Mouse (Mus musculus) forebrain, embryonic 12.5 days (tissue): Measurements from ENCODE around the gene Notch4. TPM values are rescaled to one million over a fixed set of nuclear protein-coding genes. Genes with fewer than 3 reads are reported as not detected.
"Not testable (repeated sequence)": the region's sequence is repeated elsewhere in the genome, so short reads cannot be mapped to it uniquely, and the experiment has no call there.

Experiments
- ATAC-seq: fragments of 200-750 bp; cut with Nextera tagmentation; 2 replicates; pipeline ENCODE4 v1.8.0; 2017; ENCODE audit warnings: moderate TSS enrichment; ENCODE audit not compliant: low FRiP score
- H3K27ac ChIP-seq: fragments of 300-500 bp; sonication (generic); 2 replicates; pipeline ENCODE4 v1.5.1; 2016; ENCODE audit warnings: mild to moderate bottlenecking
- H3K27me3 ChIP-seq: fragments of 300-500 bp; sonication (generic); 2 replicates; pipeline ENCODE4 v1.6.1; 2016; ENCODE audit warnings: mild to moderate bottlenecking
- H3K36me3 ChIP-seq: fragments of 300-500 bp; sonication (generic); replicated peaks from 2 replicates; pipeline ENCODE4 v1.6.1; 2016; ENCODE audit warnings: mild to moderate bottlenecking
- H3K4me1 ChIP-seq: fragments of 300-500 bp; sonication (generic); 2 replicates; pipeline ENCODE4 v1.6.1; 2016
- H3K4me2 ChIP-seq: fragments of 300-500 bp; sonication (generic); 2 replicates; pipeline ENCODE4 v1.6.1; 2016; ENCODE audit warnings: mild to moderate bottlenecking, moderate library complexity
- H3K4me3 ChIP-seq: fragments of 300-500 bp; sonication (generic); replicated peaks from 2 replicates; pipeline ENCODE4 v1.5.1; 2016; ENCODE audit warnings: mild to moderate bottlenecking
- H3K9ac ChIP-seq: fragments of 300-500 bp; sonication (generic); 2 replicates; pipeline ENCODE4 v1.6.1; 2016; ENCODE audit warnings: mild to moderate bottlenecking
- H3K9me3 ChIP-seq: fragments of 300-500 bp; sonication (generic); 2 replicates; pipeline ENCODE4 v1.6.1; 2016
- WGBS: fragments of 180-500 bp; shearing (Covaris S2); methylation state at CpG from one replicate; pipeline ENCODE4 v1.1.7; 2016; 5-methylcytosine and 5-hydroxymethylcytosine counted together
- polyA plus RNA-seq: library from polyadenylated mRNA; unstranded; fragments of >200 nt; fragmentation: Nextera tagmentation; extraction: Ambion mirVana; gene quantifications from 2 replicates; pipeline ENCODE4 v1.2.1, GENCODE M21; 2016

The Notch4 gene
- 6.9 and 9.5 TPM in 2 replicates for polyA plus RNA-seq

GRCm38 (mm10) chr17:34564003-34564421 lies at the start of gene Notch4:
Gene Notch4, plus strand, starts transcription at chr17:34564268.
- Histone ChIP-seq H3K4me2 (0 out of 2 replicates have a peak within 1 kb of the TSS, but pooled peaks have one; percentile 1), H3K9me3 (no peaks in the 10 kb centered on the region), H3K4me1 (no peaks in the 10 kb centered on the region), H3K9ac (no peak within 1 kb of the TSS), H3K36me3 (no peaks in the 10 kb centered on the region), H3K4me3 (no peak within 1 kb of the TSS), H3K27me3 (peaks cover 10% of the 10 kb centered on the region), H3K27ac (0 out of 2 replicates have a peak within 1 kb of the TSS, but pooled peaks have one; percentile 36)
- 22% methylated on average over 5 of the region's 6 CpGs for WGBS
- ATAC-seq, result no peak

GRCm38 (mm10) chr17:34516514-34516913 lies 47.6 kb upstream of the Notch4 start:
- ATAC-seq, result no peak
- H3K27me3 ChIP-seq, result no peaks in the 10 kb centered on the region
- no peak overlapping the region for H3K4me2 ChIP-seq
- no peaks in the 10 kb centered on the region for H3K4me1 ChIP-seq
- no peaks in the 10 kb centered on the region for H3K9me3 ChIP-seq
- no peaks in the 10 kb centered on the region for H3K36me3 ChIP-seq
- H3K27ac ChIP-seq, result no peak overlapping the region
- H3K9ac ChIP-seq, result no peak overlapping the region
- no peak overlapping the region for H3K4me3 ChIP-seq
- 81% methylated on average over 2 of the region's 2 CpGs for WGBS

- Histone ChIP-seq H3K4me3 (no peak within 1 kb of the TSS), H3K27ac (no peak within 1 kb of the TSS), H3K9ac (no peak within 1 kb of the TSS), H3K9me3 (no peaks in the 10 kb centered on the region), H3K36me3 (no peaks in the 10 kb centered on the region), H3K27me3 (no peaks in the 10 kb centered on the region), H3K4me1 (no peaks in the 10 kb centered on the region), H3K4me2 (no peak within 1 kb of the TSS)
- no peak for ATAC-seq
- WGBS, result 91% methylated on average over 4 of the region's 4 CpGs
These were observed 46.8 kb upstream of the Notch4 start, which contains the start of gene Btnl6 for GRCm38 (mm10) chr17:34517252-34517651. Gene Btnl6, minus strand, starts transcription at chr17:34517352.

- WGBS, result 91% methylated on average over 4 of the region's 4 CpGs
- Histone ChIP-seq H3K36me3 (no peaks in the 10 kb centered on the region), H3K4me1 (no peaks in the 10 kb centered on the region), H3K27ac (no peak overlapping the region), H3K4me2 (no peak overlapping the region), H3K9me3 (no peaks in the 10 kb centered on the region), H3K4me3 (no peak overlapping the region), H3K27me3 (no peaks in the 10 kb centered on the region), H3K9ac (no peak overlapping the region)
- no peak for ATAC-seq
These were observed 46.3 kb upstream of the Notch4 start for GRCm38 (mm10) chr17:34517795-34518194.

GRCm38 (mm10) chr17:34518571-34518970 lies 45.5 kb upstream of the Notch4 start:
- H3K4me3 ChIP-seq, ATAC-seq, H3K36me3 ChIP-seq, H3K9ac ChIP-seq, H3K9me3 ChIP-seq, H3K27me3 ChIP-seq, H3K27ac ChIP-seq, H3K4me2 ChIP-seq, H3K4me1 ChIP-seq: not testable (repeated sequence)
- WGBS, result 74% methylated on average over 3 of the region's 3 CpGs

- no peaks in the 10 kb centered on the region for H3K27me3 ChIP-seq
- no peak overlapping the region for H3K9ac ChIP-seq
- no peak overlapping the region for H3K27ac ChIP-seq
- no peak overlapping the region for H3K4me3 ChIP-seq
- H3K9me3 ChIP-seq, result no peaks in the 10 kb centered on the region
- no peak overlapping the region for H3K4me2 ChIP-seq
- 65% methylated on average over 1 of the region's 1 CpGs for whole genome bisulfite sequencing
- H3K36me3 ChIP-seq, result no peaks in the 10 kb centered on the region
- no peaks in the 10 kb centered on the region for H3K4me1 ChIP-seq
- ATAC-seq, result no peak
These were observed 45.1 kb upstream of the Notch4 start for GRCm38 (mm10) chr17:34519001-34519400.

- Histone ChIP-seq H3K4me3 (no peak overlapping the region), H3K36me3 (no peaks in the 10 kb centered on the region), H3K4me1 (no peaks in the 10 kb centered on the region), H3K27me3 (no peaks in the 10 kb centered on the region), H3K27ac (no peak overlapping the region), H3K4me2 (no peak overlapping the region), H3K9me3 (no peaks in the 10 kb centered on the region), H3K9ac (no peak overlapping the region)
- WGBS, result 78% methylated on average over 3 of the region's 3 CpGs
- ATAC-seq, result no peak
These were observed 31.4 kb upstream of the Notch4 start for GRCm38 (mm10) chr17:34532671-34533070.

- WGBS, result 92% methylated on average over 13 of the region's 13 CpGs
- not testable (repeated sequence) for H3K4me2 ChIP-seq, H3K27me3 ChIP-seq, H3K9me3 ChIP-seq, H3K4me3 ChIP-seq, H3K36me3 ChIP-seq, H3K4me1 ChIP-seq, H3K9ac ChIP-seq, H3K27ac ChIP-seq, ATAC-seq
These were observed 20.5 kb upstream of the Notch4 start for GRCm38 (mm10) chr17:34543567-34543966.

GRCm38 (mm10) chr17:34546797-34547196 lies 17.3 kb upstream of the Notch4 start:
- H3K36me3 ChIP-seq, result no peaks in the 10 kb centered on the region
- no peak overlapping the region for H3K4me2 ChIP-seq
- ATAC-seq, result no peak
- no peak overlapping the region for H3K4me3 ChIP-seq
- H3K27me3 ChIP-seq, result no peaks in the 10 kb centered on the region
- H3K27ac ChIP-seq, result no peak overlapping the region
- no peak overlapping the region for H3K9ac ChIP-seq
- 93% methylated on average over 1 of the region's 1 CpGs for WGBS
- no peaks in the 10 kb centered on the region for H3K4me1 ChIP-seq
- H3K9me3 ChIP-seq, result no peaks in the 10 kb centered on the region

- no peaks in the 10 kb centered on the region for H3K9me3 ChIP-seq
- no peaks in the 10 kb centered on the region for H3K27me3 ChIP-seq
- H3K9ac ChIP-seq, result no peak overlapping the region
- H3K4me3 ChIP-seq, result no peak overlapping the region
- no peak overlapping the region for H3K27ac ChIP-seq
- no peak for ATAC-seq
- H3K4me2 ChIP-seq, result no peak overlapping the region
- 95% methylated on average over 4 of the region's 4 CpGs for WGBS
- no peaks in the 10 kb centered on the region for H3K4me1 ChIP-seq
- H3K36me3 ChIP-seq, result no peaks in the 10 kb centered on the region
These were observed 16.5 kb upstream of the Notch4 start for GRCm38 (mm10) chr17:34547601-34548000.

GRCm38 (mm10) chr17:34549156-34549555 lies 14.9 kb upstream of the Notch4 start:
- H3K4me3 ChIP-seq, result no peak overlapping the region
- no peak overlapping the region for H3K27ac ChIP-seq
- no peaks in the 10 kb centered on the region for H3K9me3 ChIP-seq
- H3K9ac ChIP-seq, result no peak overlapping the region
- no peaks in the 10 kb centered on the region for H3K36me3 ChIP-seq
- WGBS, result 87% methylated on average over 3 of the region's 3 CpGs
- ATAC-seq, result no peak
- no peak overlapping the region for H3K4me2 ChIP-seq
- no peaks in the 10 kb centered on the region for H3K4me1 ChIP-seq
- H3K27me3 ChIP-seq, result no peaks in the 10 kb centered on the region

GRCm38 (mm10) chr17:34549843-34550242 lies 14.2 kb upstream of the Notch4 start:
- Histone ChIP-seq H3K4me1 (no peaks in the 10 kb centered on the region), H3K36me3 (no peaks in the 10 kb centered on the region), H3K9ac (no peak overlapping the region), H3K4me2 (no peak overlapping the region), H3K4me3 (no peak overlapping the region), H3K9me3 (no peaks in the 10 kb centered on the region), H3K27me3 (0 out of 2 replicates have a peak, but pooled peaks cover 4% of the 10 kb centered on the region), H3K27ac (no peak overlapping the region)
- ATAC-seq, result no peak
- 83% methylated on average over 2 of the region's 2 CpGs for WGBS

- ATAC-seq, result no peak
- no peak overlapping the region for H3K27ac ChIP-seq
- no peaks in the 10 kb centered on the region for H3K9me3 ChIP-seq
- 27% methylated on average over 5 of the region's 5 CpGs for WGBS
- 0 out of 2 replicates have a peak, but pooled peaks cover 4% of the 10 kb centered on the region for H3K27me3 ChIP-seq
- no peaks in the 10 kb centered on the region for H3K4me1 ChIP-seq
- no peak overlapping the region for H3K4me2 ChIP-seq
- H3K9ac ChIP-seq, result no peak overlapping the region
- no peak overlapping the region for H3K4me3 ChIP-seq
- no peaks in the 10 kb centered on the region for H3K36me3 ChIP-seq
These were observed 8.6 kb upstream of the Notch4 start for GRCm38 (mm10) chr17:34555483-34555882.
